Mouse (Mus musculus) T-cell, adult 2 months (primary cell): ENCODE measurements around the gene Phrf1.

Experiments used
- DNase-seq: peaks from one replicate; pipeline ENCODE4 v3.0.0; 2022; ENCODE audit warnings: low spot score

The Phrf1 gene

GRCm38 (mm10) chr7:141293852-141294471 is 65.4 kb downstream of the Phrf1 start:
- DNase-seq, result no peak

GRCm38 (mm10) chr7:141294479-141294878 is 65.9 kb downstream of the Phrf1 start:
- DNase-seq, result no peak

GRCm38 (mm10) chr7:141297926-141298650 is 69.5 kb downstream of the Phrf1 start:
- no peak for DNase-seq

GRCm38 (mm10) chr7:141299175-141299574 is 70.6 kb downstream of the Phrf1 start:
- DNase-seq, result no peak

- no peak for DNase-seq
Measured at GRCm38 (mm10) chr7:141301386-141301785, 72.8 kb downstream of the Phrf1 start.

- DNase-seq, result peak; percentile 65
Measured at GRCm38 (mm10) chr7:141302702-141303268, 74.2 kb downstream of the Phrf1 start.

GRCm38 (mm10) chr7:141304537-141304936 is 76.0 kb downstream of the Phrf1 start:
- DNase-seq, result no peak
